Mouse (Mus musculus) limb, embryonic 15.5 days (tissue): ENCODE data around the gene Drg2. TPM values are rescaled to one million over a fixed set of nuclear protein-coding genes. Genes with fewer than 3 reads are reported as not detected.
A peak's percentile ranks its signal among the peaks of the same experiment; 100 is the strongest.

Experiments used
- ATAC-seq: fragments of 200-750 bp; cut with Nextera tagmentation; 2 replicates; pipeline ENCODE4 v1.8.0; 2017; ENCODE audit warnings: low read depth, moderate TSS enrichment; ENCODE audit not compliant: insufficient number of reproducible peaks, low FRiP score, low TSS enrichment
- H3K27ac ChIP-seq: fragments of 300-500 bp; sonication (generic); 2 replicates; pipeline ENCODE4 v1.5.1; 2015; ENCODE audit warnings: moderate library complexity, mild to moderate bottlenecking, inconsistent platforms
- H3K27me3 ChIP-seq: fragments of 300-500 bp; sonication (generic); 2 replicates; pipeline ENCODE4 v1.6.1; 2015; ENCODE audit warnings: inconsistent platforms
- H3K36me3 ChIP-seq: fragments of 300-500 bp; sonication (generic); 2 replicates; pipeline ENCODE4 v1.6.1; 2015; ENCODE audit warnings: inconsistent platforms
- H3K4me1 ChIP-seq: fragments of 300-500 bp; sonication (generic); 2 replicates; pipeline ENCODE4 v1.6.1; 2015; ENCODE audit warnings: inconsistent platforms
- H3K4me2 ChIP-seq: fragments of 300-500 bp; sonication (generic); 2 replicates; pipeline ENCODE4 v1.6.1; 2015; ENCODE audit warnings: mild to moderate bottlenecking, inconsistent platforms
- H3K4me3 ChIP-seq: fragments of 300-500 bp; sonication (generic); 2 replicates; pipeline ENCODE4 v1.5.1; 2015; ENCODE audit warnings: mild to moderate bottlenecking, inconsistent platforms
- H3K9ac ChIP-seq: fragments of 300-500 bp; sonication (generic); 2 replicates; pipeline ENCODE4 v1.6.1; 2015; ENCODE audit warnings: inconsistent platforms
- H3K9me3 ChIP-seq: fragments of 300-500 bp; sonication (generic); 2 replicates; pipeline ENCODE4 v1.6.1; 2016; ENCODE audit warnings: inconsistent platforms
- WGBS: fragments of 180-500 bp; shearing (Covaris S2); methylation state at CpG from one replicate; pipeline ENCODE4 v1.1.7; 2015; 5-methylcytosine and 5-hydroxymethylcytosine counted together
- polyA plus RNA-seq: library from polyadenylated mRNA; unstranded; fragments of >200 nt; fragmentation: Nextera tagmentation; extraction: Ambion mirVana; gene quantifications from 2 replicates; pipeline ENCODE4 v1.2.1, GENCODE M21; 2015

Drg2 gene
- polyA plus RNA-seq, result 103 and 111 TPM in 2 replicates

DNA sequence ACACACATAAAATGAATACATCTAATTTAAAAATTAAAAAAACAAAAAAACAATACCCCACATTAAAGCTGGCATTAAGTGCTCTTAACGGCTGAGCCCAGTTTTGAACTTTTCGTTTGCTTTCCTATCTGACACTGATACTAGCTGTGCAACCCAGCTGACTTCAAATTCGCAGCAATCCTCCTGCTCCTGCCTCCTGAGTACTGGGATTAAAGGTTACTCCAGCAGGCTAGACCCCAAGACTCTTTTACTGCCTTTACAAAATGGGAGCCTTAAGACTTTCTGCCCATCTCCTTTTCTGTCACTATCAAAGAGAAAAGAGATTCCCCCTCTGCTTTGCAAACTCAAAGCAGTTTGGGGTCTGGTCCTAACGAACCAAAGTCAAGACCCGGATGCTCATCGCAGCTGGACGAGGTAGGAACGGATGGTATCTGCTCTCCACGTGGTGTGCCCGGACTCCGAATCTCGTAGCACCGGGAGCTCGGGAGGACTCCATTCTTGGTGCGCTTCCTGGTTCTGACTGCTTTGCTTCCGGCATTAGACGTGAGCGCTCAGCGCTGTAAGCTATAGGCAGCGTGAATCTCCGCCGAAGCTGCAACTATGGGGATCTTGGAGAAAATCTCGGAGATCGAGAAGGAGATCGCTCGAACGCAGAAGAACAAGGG, at the start of gene Drg2:
Gene Drg2 (plus strand): TSS at position 512 of the 665 bp plus-strand sequence.
- no peaks in the 10 kb centered on the region for H3K9me3 ChIP-seq
- peak within 1 kb of the TSS; percentile 80 for H3K4me2 ChIP-seq
- peak; percentile 83 for ATAC-seq
- H3K27ac ChIP-seq, result peak within 1 kb of the TSS; percentile 81
- H3K4me1 ChIP-seq, result peaks cover 16% of the 10 kb centered on the region
- 5% methylated on average over 27 of the region's 27 CpGs for WGBS
- peak within 1 kb of the TSS; percentile 82 for H3K9ac ChIP-seq
- no peaks in the 10 kb centered on the region for H3K27me3 ChIP-seq
- peaks cover 33% of the 10 kb centered on the region for H3K36me3 ChIP-seq
- peak within 1 kb of the TSS; percentile 67 for H3K4me3 ChIP-seq

DNA sequence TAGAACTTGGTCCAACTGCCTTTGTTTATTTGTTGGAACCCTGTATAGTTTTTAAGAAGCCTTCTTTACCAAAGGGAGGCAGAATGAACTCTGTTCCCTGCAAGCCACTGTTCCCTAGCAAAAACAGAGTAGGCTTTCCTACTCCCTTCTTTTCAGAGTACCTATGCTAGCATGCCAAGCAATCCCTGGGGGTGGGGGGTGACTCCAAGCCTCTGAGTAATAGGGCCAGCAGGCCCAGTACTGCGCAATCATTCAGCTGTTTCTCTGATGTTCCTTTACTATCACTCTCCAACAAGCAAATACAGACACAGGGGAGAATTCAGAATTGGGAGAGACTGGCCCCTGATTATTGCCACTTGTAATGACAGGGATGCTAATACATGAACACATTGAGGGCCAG, 47.8 kb upstream of the Drg2 start:
- WGBS, result 95% methylated on average over 1 of the region's 1 CpGs
- Histone ChIP-seq H3K27ac (no peak overlapping the region), H3K4me2 (no peak overlapping the region), H3K36me3 (peaks cover 79% of the 10 kb centered on the region), H3K9ac (no peak overlapping the region), H3K27me3 (no peaks in the 10 kb centered on the region), H3K4me3 (no peak overlapping the region), H3K9me3 (no peaks in the 10 kb centered on the region), H3K4me1 (no peaks in the 10 kb centered on the region)
- ATAC-seq, result no peak

DNA sequence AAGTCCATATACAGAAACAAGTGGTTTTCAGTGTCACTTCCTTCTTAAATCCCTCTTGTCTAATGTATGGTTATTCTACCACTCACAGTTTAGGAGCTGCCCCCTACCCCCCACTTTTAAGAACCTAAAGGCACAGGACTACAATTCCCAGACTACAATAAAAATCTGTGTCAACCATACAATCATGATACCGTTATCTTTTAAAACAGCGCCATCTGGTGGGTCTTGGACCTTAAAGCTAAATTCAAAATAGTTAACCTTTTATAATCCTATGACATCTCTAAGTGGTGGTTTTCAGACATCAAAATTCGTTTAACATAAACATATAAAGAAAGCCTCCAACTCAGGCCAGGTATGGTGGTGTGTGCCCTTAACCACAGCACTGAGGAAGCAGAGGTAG, 42.2 kb upstream of the Drg2 start:
- peaks cover 24% of the 10 kb centered on the region for H3K36me3 ChIP-seq
- H3K27me3 ChIP-seq, result no peaks in the 10 kb centered on the region
- no peak overlapping the region for H3K9ac ChIP-seq
- no peaks in the 10 kb centered on the region for H3K9me3 ChIP-seq
- WGBS, result 5% methylated on average over 3 of the region's 3 CpGs
- H3K4me3 ChIP-seq, result no peak overlapping the region
- ATAC-seq, result no peak
- no peak overlapping the region for H3K27ac ChIP-seq
- H3K4me2 ChIP-seq, result no peak overlapping the region
- H3K4me1 ChIP-seq, result peaks cover 10% of the 10 kb centered on the region

DNA sequence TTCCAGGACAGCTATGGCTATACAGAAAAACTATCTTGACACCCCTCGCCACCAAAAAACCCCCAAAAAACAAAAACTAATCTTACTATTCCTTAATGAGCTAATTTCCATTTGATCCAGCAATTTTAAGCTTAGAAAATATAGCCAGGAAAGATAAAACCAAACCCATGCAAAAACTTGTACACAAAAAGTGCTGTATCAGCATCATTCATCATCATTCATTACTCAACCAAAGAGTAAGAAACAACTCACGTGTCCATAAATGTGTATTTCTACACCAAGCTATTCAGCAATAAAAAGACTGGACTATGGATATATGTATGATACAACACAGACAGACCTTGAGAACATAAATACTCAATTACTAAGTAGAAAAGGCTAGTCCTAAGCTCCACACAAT, 41.5 kb upstream of the Drg2 start:
- Histone ChIP-seq H3K36me3 (peaks cover 17% of the 10 kb centered on the region), H3K4me1 (peaks cover 10% of the 10 kb centered on the region), H3K9ac (no peak overlapping the region), H3K9me3 (no peaks in the 10 kb centered on the region), H3K4me3 (no peak overlapping the region), H3K4me2 (no peak overlapping the region), H3K27me3 (no peaks in the 10 kb centered on the region), H3K27ac (no peak overlapping the region)
- no peak for ATAC-seq
- 81% methylated on average over 2 of the region's 2 CpGs for WGBS

DNA sequence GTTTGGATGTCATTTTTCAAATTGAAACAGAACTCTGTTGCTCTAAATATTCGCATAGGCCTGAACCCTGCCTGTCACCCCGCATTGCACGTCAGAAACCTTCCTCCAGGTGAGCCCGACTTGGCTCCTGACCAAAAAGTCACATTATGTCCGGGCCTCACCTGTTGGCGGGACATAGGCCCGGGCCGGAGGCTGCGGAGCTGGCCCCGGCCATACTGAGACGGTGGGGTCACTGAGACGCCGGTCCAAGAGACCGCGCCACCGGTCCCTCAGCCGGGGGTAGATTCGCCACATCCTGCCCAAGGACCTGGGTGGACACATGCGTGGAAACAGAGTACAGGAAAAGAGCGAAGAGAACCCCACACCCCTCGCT, 37.8 kb upstream of the Drg2 start:
- H3K27me3 ChIP-seq, result no peaks in the 10 kb centered on the region
- H3K9me3 ChIP-seq, result no peaks in the 10 kb centered on the region
- WGBS, result under 1% methylated on average over 21 of the region's 21 CpGs
- H3K4me3 ChIP-seq, result peak overlapping the region; percentile 85
- peak overlapping the region; percentile 75 for H3K27ac ChIP-seq
- peak overlapping the region; percentile 66 for H3K4me2 ChIP-seq
- H3K9ac ChIP-seq, result peak overlapping the region; percentile 77
- ATAC-seq, result peak; percentile 44; the same call in 1 of the 2 replicates
- H3K4me1 ChIP-seq, result peaks cover 26% of the 10 kb centered on the region
- H3K36me3 ChIP-seq, result no peaks in the 10 kb centered on the region

DNA sequence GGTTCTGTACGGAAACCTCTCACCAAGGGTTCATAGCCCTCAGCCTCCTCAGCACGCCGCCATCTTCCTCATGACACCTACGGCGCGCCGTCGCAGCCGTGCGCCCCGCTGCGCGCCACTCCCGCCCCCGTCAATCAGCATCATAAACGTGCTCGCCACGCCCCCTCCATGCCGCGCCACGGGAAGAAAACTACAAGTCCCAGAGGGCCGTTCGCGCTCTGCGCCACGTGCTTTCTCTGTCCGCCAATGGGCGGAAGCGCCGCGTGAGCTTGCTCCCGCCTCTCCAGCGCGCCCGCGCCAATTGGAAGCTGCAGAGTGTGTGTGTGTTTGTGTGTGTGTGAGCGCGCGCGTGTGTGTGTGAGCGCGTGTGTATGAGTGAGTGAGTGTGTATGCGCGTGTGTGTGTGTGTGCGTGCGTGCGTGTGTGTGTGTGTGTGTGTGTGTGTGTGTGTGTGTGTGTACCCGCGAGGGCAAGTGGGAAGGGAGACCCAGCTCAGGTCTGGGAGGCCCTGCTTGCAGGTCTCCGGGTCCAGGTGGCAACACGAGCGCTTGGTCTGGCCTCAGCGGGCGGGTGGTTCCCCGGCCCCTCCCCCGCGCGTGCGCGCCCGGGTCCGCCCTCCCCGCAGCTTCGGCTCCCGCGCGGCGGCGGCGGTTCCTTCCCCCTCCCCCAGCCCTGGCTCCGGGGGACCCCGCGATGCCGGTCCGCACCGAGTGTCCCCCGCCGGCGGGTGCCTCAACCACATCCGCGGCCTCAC, 37.3 kb upstream of the Drg2 start, which contains the start of gene Gid4:
Gene Gid4 (plus strand): TSS at position 183 of the 754 bp plus-strand sequence.
- Histone ChIP-seq H3K9ac (peak within 1 kb of the TSS; percentile 84), H3K4me3 (peak within 1 kb of the TSS; percentile 85), H3K27ac (peak within 1 kb of the TSS; percentile 90), H3K36me3 (no peaks in the 10 kb centered on the region), H3K4me2 (peak within 1 kb of the TSS; percentile 66), H3K4me1 (peaks cover 26% of the 10 kb centered on the region), H3K27me3 (no peaks in the 10 kb centered on the region), H3K9me3 (no peaks in the 10 kb centered on the region)
- peak; percentile 98 for ATAC-seq
- under 1% methylated on average over 73 of the region's 81 CpGs for WGBS

DNA sequence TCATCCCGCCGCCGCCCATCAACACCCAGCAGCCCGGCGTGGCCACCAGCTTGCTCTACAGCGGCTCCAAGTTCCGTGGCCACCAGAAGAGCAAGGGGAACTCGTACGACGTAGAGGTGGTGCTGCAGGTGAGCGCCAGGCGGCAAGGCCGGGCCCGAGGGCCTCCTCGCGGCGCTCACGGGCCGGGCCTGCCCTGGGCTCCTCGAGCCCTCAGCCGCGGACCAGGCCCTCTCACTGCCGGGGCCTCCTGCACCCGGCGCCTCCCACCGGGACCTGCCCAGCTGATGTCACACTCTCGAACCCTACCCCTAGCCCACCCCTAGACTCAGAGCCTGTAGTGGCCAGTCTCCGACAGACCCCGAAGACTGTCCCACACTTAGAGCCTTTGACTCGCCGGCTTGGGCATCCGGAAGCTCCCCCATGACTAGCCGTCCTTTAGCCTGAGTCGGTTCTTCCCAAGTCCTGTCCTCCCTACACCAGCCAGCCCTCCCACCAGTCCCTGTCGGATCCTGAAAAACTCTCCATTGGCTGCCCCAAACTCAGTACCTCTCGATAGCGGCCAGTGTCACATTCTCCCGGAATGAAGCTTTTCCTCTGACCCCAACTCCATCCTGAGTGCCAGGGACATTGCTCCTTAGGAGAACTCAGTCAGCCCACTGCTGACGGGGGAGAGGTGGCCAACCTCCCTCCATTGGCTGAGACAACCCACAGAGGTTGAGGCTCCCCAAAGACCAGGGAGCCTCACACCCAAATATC, 36.5 kb upstream of the Drg2 start, which contains the start of gene Atpaf2:
Gene Atpaf2 (minus strand): TSS at position 741 of the 756 bp plus-strand sequence.
- no peaks in the 10 kb centered on the region for H3K9me3 ChIP-seq
- H3K4me3 ChIP-seq, result peak within 1 kb of the TSS; percentile 85
- peaks cover 26% of the 10 kb centered on the region for H3K4me1 ChIP-seq
- H3K27me3 ChIP-seq, result no peaks in the 10 kb centered on the region
- peak; percentile 28 for ATAC-seq
- H3K27ac ChIP-seq, result peak within 1 kb of the TSS; percentile 90
- peak within 1 kb of the TSS; percentile 84 for H3K9ac ChIP-seq
- no peaks in the 10 kb centered on the region for H3K36me3 ChIP-seq
- peak within 1 kb of the TSS; percentile 66 for H3K4me2 ChIP-seq
- WGBS, result under 1% methylated on average over 39 of the region's 39 CpGs

DNA sequence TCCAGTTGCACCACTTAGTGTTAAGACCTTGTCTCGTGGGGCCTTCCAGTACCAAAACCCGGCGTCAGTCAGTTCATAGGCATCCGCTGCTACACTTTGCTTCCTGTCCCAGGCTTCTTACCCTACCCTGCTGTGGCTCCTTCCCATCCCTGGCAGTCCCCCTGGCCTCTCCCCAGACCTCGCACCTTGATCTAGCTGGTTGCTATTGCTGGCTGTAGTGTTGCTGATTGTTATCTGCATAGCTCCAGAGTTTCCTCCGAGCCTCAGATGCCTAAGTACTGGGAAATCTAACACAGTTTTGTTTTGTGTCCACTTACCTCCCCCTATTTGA, 36.0 kb upstream of the Drg2 start:
- WGBS, result 7% methylated on average over 6 of the region's 6 CpGs
- Histone ChIP-seq H3K4me1 (peaks cover 26% of the 10 kb centered on the region), H3K36me3 (no peaks in the 10 kb centered on the region), H3K9me3 (no peaks in the 10 kb centered on the region), H3K9ac (peak overlapping the region; percentile 84), H3K27me3 (no peaks in the 10 kb centered on the region), H3K4me3 (peak overlapping the region; percentile 85), H3K27ac (no peak overlapping the region; the same call in 1 of the 2 replicates), H3K4me2 (peak overlapping the region; percentile 66)
- ATAC-seq, result no peak

DNA sequence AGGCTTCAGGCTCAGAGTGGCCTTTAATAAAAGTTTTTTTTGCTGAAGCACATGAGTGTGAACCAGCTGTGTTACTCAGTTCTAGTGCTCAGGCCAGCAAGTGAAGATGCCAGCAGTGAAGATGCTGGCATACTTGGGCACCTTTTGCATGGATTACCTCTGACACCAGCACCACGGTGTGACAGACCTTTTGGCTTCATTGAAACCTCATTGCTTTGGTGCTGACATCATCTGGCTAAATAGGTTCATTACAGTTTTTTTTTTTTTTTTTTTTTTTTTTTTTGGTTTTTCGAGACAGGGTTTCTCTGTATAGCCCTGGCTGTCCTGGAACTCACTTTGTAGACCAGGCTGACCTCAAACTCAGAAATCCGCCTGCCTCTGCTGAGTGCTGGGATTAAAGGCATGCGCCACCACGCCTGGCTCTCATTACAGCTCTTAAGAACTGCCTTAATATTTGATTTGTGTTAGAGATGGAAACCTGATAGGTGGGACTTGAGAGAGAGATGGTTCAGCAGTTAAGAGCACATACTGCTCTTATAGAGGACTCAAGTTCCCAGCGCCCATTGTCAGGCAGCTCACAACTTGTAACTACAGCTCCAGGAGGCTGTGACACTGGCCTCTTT, 32.2 kb upstream of the Drg2 start:
- H3K27me3 ChIP-seq, result no peaks in the 10 kb centered on the region
- peaks cover 15% of the 10 kb centered on the region for H3K4me1 ChIP-seq
- H3K9ac ChIP-seq, result no peak overlapping the region
- H3K27ac ChIP-seq, result no peak overlapping the region
- 63% methylated on average over 6 of the region's 6 CpGs for WGBS
- no peaks in the 10 kb centered on the region for H3K9me3 ChIP-seq
- ATAC-seq, result no peak
- H3K4me3 ChIP-seq, result no peak overlapping the region
- H3K36me3 ChIP-seq, result peaks cover 19% of the 10 kb centered on the region
- H3K4me2 ChIP-seq, result no peak overlapping the region

DNA sequence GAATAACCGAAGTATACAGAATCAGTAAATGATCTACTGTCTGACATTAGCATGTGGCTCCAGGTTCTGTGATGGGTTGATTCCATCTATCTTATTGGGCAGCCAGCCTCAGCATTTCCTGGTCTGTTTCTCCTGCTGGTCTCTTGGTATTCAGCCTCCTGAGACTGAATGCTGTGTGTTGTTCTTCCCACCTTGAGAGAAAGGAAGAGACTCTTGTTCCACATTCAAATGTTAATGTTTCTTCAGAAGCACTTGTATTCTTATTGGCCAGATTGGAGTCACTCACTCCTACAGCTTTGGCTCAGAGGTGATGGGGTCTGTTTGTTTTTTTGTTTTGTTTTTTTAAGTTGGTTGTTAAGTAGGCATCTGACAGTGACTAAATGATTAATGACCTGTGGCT, 31.4 kb upstream of the Drg2 start:
- H3K9me3 ChIP-seq, result no peaks in the 10 kb centered on the region
- no peaks in the 10 kb centered on the region for H3K27me3 ChIP-seq
- H3K36me3 ChIP-seq, result peaks cover 24% of the 10 kb centered on the region
- H3K27ac ChIP-seq, result no peak overlapping the region
- H3K4me2 ChIP-seq, result no peak overlapping the region
- H3K4me3 ChIP-seq, result no peak overlapping the region
- peaks cover 15% of the 10 kb centered on the region for H3K4me1 ChIP-seq
- ATAC-seq, result no peak
- 85% methylated on average over 1 of the region's 1 CpGs for WGBS
- no peak overlapping the region for H3K9ac ChIP-seq

DNA sequence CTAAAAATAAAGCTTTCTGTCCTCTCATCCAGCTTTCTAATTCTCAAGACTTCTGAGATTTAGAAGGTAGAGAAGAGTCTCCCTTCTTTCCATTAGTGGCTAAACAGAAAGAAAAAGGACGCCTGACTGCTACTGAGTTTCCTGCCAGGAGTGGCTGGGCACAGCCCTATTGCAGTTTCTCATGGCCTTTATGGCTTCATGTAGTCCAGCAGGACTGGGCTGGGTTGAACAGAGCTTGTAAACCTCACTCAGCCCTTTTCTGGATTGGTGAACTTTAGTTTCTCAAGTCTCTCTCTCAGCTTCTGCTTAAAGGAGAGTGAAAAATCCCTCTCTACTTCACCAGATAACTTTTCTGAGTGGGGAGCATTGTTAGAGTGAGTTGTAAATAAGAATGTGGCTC, 28.0 kb upstream of the Drg2 start:
- H3K27ac ChIP-seq, result no peak overlapping the region
- ATAC-seq, result no peak
- peaks cover 29% of the 10 kb centered on the region for H3K36me3 ChIP-seq
- no peaks in the 10 kb centered on the region for H3K4me1 ChIP-seq
- no peak overlapping the region for H3K4me2 ChIP-seq
- H3K9ac ChIP-seq, result no peak overlapping the region
- no peaks in the 10 kb centered on the region for H3K9me3 ChIP-seq
- whole genome bisulfite sequencing, result 71% methylated on average over 1 of the region's 1 CpGs
- H3K4me3 ChIP-seq, result no peak overlapping the region
- H3K27me3 ChIP-seq, result no peaks in the 10 kb centered on the region
